Mouse (Mus musculus): ENCODE measurements around the gene Foxd3.

GRCm38 (mm10) chr4:99653216-99653607 is 2.9 kb upstream of the Foxd3 start:
- no peak for TF ChIP-seq CTCF (IDR thresholded peaks at IDR 0.05; ENCODE audit: low read depth)
- no peak for TF ChIP-seq EP300 (IDR thresholded peaks at IDR 0.05; ENCODE audit: low read depth)

All from liver, postnatal 0 days (tissue).